Mouse (Mus musculus) lung, postnatal 0 days (tissue): Measurements from ENCODE around the gene Cd200r3. TPM values are rescaled to one million over a fixed set of nuclear protein-coding genes. Genes with fewer than 3 reads are reported as not detected.

Experiments
- ATAC-seq: fragments of 200-750 bp; cut with Nextera tagmentation; 2 replicates; pipeline ENCODE4 v1.8.0; 2017; ENCODE audit warnings: moderate library complexity
- DNase-seq: peaks from one replicate; pipeline ENCODE4 v3.0.0-alpha.2; 2016; ENCODE audit warnings: low spot score
- H3K27ac ChIP-seq: fragments of 300-500 bp; sonication (generic); 2 replicates; pipeline ENCODE4 v1.5.1; 2014; ENCODE audit warnings: antibody characterized with exemption, mild to moderate bottlenecking, low read length, mixed read lengths
- H3K27me3 ChIP-seq: fragments of 300-500 bp; sonication (generic); replicated peaks from 2 replicates; pipeline ENCODE4 v1.6.1; 2014; ENCODE audit warnings: low read length, mixed read lengths; ENCODE audit not compliant: insufficient read depth
- H3K36me3 ChIP-seq: fragments of 300-500 bp; sonication (generic); 2 replicates; pipeline ENCODE4 v1.6.1; 2014; ENCODE audit warnings: low read length, mixed read lengths; ENCODE audit not compliant: insufficient read depth
- H3K4me1 ChIP-seq: fragments of 300-500 bp; sonication (generic); 2 replicates; pipeline ENCODE4 v1.6.1; 2014; ENCODE audit warnings: antibody characterized with exemption, low read depth, low read length, mixed read lengths; ENCODE audit not compliant: insufficient read depth
- H3K4me2 ChIP-seq: fragments of 300-500 bp; sonication (generic); replicated peaks from 2 replicates; pipeline ENCODE4 v1.6.1; 2014; ENCODE audit warnings: low read depth, mild to moderate bottlenecking, low read length, moderate library complexity, mixed read lengths
- H3K4me3 ChIP-seq: fragments of 300-500 bp; sonication (generic); 2 replicates; pipeline ENCODE4 v1.5.1; 2014; ENCODE audit warnings: low read depth, low read length
- H3K9ac ChIP-seq: fragments of 300-500 bp; sonication (generic); replicated peaks from 2 replicates; pipeline ENCODE4 v1.6.1; 2014; ENCODE audit warnings: low read depth, mild to moderate bottlenecking
- H3K9me3 ChIP-seq: fragments of 300-500 bp; sonication (generic); 2 replicates; pipeline ENCODE4 v1.6.1; 2016; ENCODE audit warnings: low read length, mixed read lengths
- CTCF ChIP-seq: IDR thresholded peaks from 2 replicates; pipeline ENCODE4 v1.5.1; 2016; ENCODE audit warnings: antibody characterized with exemption, mild to moderate bottlenecking
- EP300 ChIP-seq: IDR thresholded peaks from 2 replicates; pipeline ENCODE4 v1.6.1; 2016; ENCODE audit warnings: antibody characterized with exemption, mild to moderate bottlenecking, control low read depth
- WGBS: fragments of 180-500 bp; shearing (Covaris S2); extraction: QIAGEN DNeasy Blood & Tissue Kit; methylation state at CpG from one replicate; pipeline ENCODE4 v1.1.7; 2014; 5-methylcytosine and 5-hydroxymethylcytosine counted together
- polyA plus RNA-seq: library from polyadenylated mRNA; unstranded; fragments of >200 nt; fragmentation: Nextera tagmentation; extraction: Ambion mirVana; gene quantifications from 2 replicates; pipeline ENCODE4 v1.2.1, GENCODE M21; 2015

Cd200r3 gene
- polyA plus RNA-seq, 1 experiment from 2014 or later: 0.87 TPM

DNA sequence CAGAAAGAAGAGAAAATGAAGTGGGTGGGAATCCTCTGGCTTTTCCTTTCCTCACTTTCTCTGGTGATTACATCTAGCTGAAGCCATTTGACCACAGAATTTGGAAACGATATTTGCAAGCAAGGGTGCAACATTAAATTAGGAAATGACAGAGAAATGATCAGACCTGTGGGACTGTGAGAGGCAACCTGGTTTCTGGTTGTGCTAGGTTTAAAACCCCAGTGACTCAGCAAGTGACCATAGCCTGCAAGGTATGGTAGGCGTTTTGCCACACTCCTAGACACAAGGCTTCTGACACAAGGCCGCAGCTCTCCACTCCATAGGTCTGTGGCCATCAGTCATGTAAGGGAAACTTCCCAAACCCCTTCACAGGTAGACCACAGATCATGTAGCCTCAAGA is 41.4 kb downstream of the Cd200r3 start:
- DNase-seq (no peak), ATAC-seq (no peak)
- WGBS: 81% methylated on average over 3 of the region's 3 CpGs
- H3K9me3 ChIP-seq: no peaks in the 10 kb centered on the region
- no peaks in the 10 kb centered on the region for H3K36me3 ChIP-seq
- H3K4me1 ChIP-seq: no peaks in the 10 kb centered on the region
- no peak overlapping the region for H3K9ac ChIP-seq
- H3K4me3 ChIP-seq: no peak overlapping the region
- no peaks in the 10 kb centered on the region for H3K27me3 ChIP-seq
- no peak overlapping the region for H3K4me2 ChIP-seq
- no peak for TF ChIP-seq EP300
- no peak for TF ChIP-seq CTCF
- H3K27ac ChIP-seq: no peak overlapping the region

DNA sequence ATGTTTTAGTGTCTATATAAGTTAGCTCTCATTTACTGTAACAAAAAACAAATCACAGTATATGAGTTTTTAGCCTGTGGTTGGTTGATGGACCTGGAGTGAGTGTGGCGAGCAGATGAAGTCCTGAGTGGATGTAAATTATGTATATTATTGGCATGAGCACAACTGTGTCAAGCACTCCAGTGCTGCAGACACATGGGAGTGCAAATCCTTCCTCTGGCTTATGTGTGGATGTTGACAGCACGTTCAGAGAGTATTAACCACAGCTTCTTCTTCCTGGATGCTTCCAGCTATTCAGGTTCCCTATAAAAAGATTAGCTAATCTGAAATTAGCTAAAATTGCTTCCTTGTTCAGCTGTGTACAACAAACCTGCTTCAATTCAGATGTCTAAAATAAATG is 42.6 kb downstream of the Cd200r3 start:
- Histone ChIP-seq H3K4me1 (no peaks in the 10 kb centered on the region), H3K27ac (no peak overlapping the region), H3K9me3 (no peaks in the 10 kb centered on the region), H3K36me3 (no peaks in the 10 kb centered on the region), H3K9ac (no peak overlapping the region), H3K27me3 (no peaks in the 10 kb centered on the region), H3K4me3 (no peak overlapping the region), H3K4me2 (no peak overlapping the region)
- TF ChIP-seq EP300 (no peak), CTCF (no peak)
- WGBS: 66% methylated on average over 2 of the region's 2 CpGs
- ATAC-seq (no peak), DNase-seq (no peak)

DNA sequence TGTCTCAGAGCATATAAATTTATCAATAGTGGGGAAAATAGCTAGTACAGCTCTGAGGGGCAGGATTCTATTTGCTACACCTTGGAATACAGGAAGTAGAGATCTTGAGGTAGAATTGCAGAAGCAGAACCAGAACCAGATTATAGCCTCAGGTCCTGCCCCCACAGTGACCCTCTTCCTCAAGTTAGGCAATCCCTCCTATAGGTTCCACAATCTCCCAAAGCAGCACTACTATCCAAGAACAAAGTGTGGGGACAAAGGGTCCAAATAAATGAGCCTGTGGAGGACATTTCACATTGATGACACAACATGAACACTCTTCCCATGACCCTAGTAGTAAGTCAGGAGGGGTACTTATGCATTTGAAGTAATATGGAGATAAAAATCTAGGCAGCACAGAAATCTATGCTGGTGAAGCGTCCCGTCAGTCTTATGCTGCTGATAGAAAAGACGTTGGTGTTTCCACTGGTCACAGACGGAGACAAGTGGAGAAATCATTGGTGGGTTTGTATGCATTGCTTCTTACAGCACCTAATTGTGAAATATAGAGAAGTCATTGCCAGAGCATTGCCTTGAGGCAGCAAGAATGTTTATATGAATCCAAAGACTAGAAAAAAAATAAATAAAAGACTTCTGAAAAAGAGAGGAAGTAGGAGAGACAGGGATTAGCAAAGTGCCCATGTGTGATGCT is 45.3 kb downstream of the Cd200r3 start:
- WGBS: 66% methylated on average over 4 of the region's 4 CpGs
- ATAC-seq: peak; percentile 38

DNA sequence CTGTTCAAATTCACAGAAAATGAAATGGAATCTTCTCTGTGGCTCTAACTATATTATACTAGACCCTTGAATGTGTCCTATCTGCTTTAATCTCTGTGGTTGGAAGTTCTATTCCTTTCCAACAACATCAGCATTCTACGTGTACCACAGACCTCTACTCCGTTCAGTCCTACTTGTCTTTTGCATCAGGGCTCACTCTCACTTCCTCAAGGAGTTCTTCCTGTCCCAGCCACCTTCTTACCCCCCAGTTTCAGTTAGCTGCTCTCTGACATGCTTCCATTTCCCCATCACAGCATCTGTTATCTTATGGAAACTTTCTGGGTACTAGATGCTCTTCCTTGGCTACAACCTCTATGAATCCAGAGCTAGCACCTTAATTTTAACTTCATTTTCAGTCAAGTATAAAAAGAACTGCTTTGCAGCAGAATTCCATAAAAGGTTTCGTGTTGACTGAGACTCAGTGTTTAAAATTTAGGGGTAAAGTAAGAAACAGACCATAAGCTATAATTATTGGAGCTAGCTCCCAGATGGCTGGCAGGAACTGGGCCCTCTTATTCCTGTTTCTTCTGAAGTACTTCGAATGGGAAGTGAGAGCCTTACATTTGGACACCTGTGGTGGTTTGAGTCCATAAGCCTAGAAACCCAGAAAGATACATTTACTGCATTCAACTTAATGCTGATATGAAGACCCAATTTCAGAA is 50.0 kb downstream of the Cd200r3 start:
- ATAC-seq (no peak), DNase-seq (peak; percentile 23)
- H3K4me2 ChIP-seq: no peak overlapping the region
- H3K4me3 ChIP-seq: no peak overlapping the region
- no peak for TF ChIP-seq EP300
- H3K27me3 ChIP-seq: no peaks in the 10 kb centered on the region
- no peaks in the 10 kb centered on the region for H3K36me3 ChIP-seq
- no peaks in the 10 kb centered on the region for H3K9me3 ChIP-seq
- no peaks in the 10 kb centered on the region for H3K4me1 ChIP-seq
- no peak overlapping the region for H3K27ac ChIP-seq
- no peak overlapping the region for H3K9ac ChIP-seq
- 80% methylated on average over 4 of the region's 4 CpGs for WGBS

More for the DNA sequence above, 45.3 kb downstream of the Cd200r3 start:
- H3K4me3 ChIP-seq: no peak overlapping the region
- TF ChIP-seq CTCF (no peak), EP300 (peak; percentile 28; the same call in 1 of the 2 replicates)
- no peak overlapping the region for H3K9ac ChIP-seq
- H3K9me3 ChIP-seq: no peaks in the 10 kb centered on the region
- H3K36me3 ChIP-seq: no peaks in the 10 kb centered on the region
- no peak overlapping the region for H3K4me2 ChIP-seq
- peak; percentile 74 for DNase-seq
- H3K4me1 ChIP-seq: no peaks in the 10 kb centered on the region
- no peaks in the 10 kb centered on the region for H3K27me3 ChIP-seq
- H3K27ac ChIP-seq: no peak overlapping the region

DNA sequence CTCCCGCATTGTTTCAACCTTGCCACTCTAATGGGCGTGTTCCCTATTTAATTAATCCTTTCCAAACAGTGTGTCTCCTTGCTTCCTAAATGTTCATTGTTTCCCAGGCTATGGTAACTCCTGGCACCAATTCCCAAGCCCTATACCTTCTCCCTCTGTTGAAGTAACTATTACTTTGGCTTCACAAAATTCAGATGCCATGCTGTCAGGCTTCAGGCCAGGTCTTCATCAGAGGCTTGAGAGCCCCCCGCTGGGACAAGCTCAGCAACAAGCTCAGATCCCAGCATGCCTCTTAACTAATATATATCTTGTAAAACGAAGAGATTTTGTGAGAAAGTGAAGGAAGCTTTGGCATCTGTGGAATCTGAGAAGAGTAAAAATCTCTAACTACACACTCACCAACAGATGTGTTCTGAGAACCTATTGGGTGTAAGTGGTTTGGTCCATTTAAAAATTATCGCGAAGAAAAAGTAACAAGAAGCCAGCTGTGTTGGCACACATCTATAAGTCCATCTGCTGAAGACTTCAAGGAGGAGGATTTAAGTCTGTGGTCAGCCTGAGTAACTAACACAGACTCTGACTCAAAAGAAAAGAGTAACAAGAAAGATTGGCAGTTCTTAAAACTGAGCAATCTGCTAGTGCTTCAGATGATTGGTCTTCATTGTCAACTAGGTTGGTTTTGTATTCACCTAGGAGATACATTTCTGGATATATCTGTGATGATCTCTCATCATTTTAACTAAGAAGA is 50.9 kb downstream of the Cd200r3 start:
- H3K27ac ChIP-seq: no peak overlapping the region
- ATAC-seq: no peak
- H3K9me3 ChIP-seq: no peaks in the 10 kb centered on the region
- TF ChIP-seq CTCF (no peak), EP300 (no peak)
- no peaks in the 10 kb centered on the region for H3K36me3 ChIP-seq
- no peak overlapping the region for H3K4me2 ChIP-seq
- H3K27me3 ChIP-seq: no peaks in the 10 kb centered on the region
- no peak for DNase-seq
- no peaks in the 10 kb centered on the region for H3K4me1 ChIP-seq
- 68% methylated on average over 6 of the region's 6 CpGs for WGBS
- H3K4me3 ChIP-seq: no peak overlapping the region
- H3K9ac ChIP-seq: no peak overlapping the region

DNA sequence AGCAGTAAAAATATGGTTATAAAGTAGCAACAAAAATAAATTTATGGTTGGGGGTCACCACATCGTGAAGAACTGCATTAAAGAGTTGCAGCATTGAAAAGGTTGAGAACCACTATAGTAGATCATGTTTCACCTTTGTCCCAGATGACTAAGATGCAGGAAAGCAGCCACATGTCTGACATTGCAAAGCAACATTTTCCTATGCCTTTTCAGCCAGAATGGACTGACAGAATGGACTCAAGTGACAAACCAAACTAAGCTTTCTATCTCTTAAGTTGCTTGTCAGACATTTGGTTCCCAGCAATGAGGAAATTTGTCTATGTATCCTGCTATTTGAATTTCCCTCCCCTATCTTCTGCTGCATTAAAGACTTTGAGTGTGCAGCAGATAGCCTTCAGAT is 51.6 kb downstream of the Cd200r3 start:
- Histone ChIP-seq H3K9ac (no peak overlapping the region), H3K36me3 (no peaks in the 10 kb centered on the region), H3K27ac (no peak overlapping the region), H3K4me2 (no peak overlapping the region), H3K4me1 (no peaks in the 10 kb centered on the region), H3K27me3 (no peaks in the 10 kb centered on the region), H3K9me3 (no peaks in the 10 kb centered on the region), H3K4me3 (no peak overlapping the region)
- WGBS: 60% methylated on average over 1 of the region's 1 CpGs
- ATAC-seq (no peak), DNase-seq (no peak)
- TF ChIP-seq CTCF (no peak), EP300 (no peak)
